Mouse (Mus musculus): Measurements from ENCODE around the gene Tacr1. TPM values are rescaled to one million over a fixed set of nuclear protein-coding genes. Genes with fewer than 3 reads are reported as not detected.
"Not testable (repeated sequence)": the region's sequence is repeated elsewhere in the genome, so short reads cannot be mapped to it uniquely, and the experiment has no call there.

Tacr1 gene
- not detected for polyA plus RNA-seq (2017; shearing (Covaris generic))

- ATAC-seq, result no peak
Observed at GRCm38 (mm10) chr6:82401595-82402451, at the start of gene Tacr1. Tacr1 (plus strand) TSS chr6:82402334.

DNA sequence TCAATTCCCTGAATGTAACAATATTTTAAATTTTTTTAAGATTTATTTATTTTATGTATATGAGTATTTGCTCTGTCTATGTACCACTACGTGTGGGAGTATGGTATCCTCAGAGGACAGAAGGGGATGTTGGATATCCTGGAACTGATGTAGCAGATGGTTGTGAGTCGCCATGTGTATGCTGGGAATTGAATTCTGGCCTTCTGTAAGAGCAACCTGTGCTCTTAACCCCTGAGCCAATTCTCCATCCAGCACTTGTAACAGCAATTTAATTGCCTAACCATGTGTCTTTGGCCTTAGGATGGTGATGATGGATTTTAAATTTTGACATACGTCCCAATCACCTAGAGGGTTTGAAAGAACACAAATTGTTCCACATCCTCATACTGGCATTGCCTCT lies 26.0 kb upstream of the Tacr1 start:
- no peak for ATAC-seq

DNA sequence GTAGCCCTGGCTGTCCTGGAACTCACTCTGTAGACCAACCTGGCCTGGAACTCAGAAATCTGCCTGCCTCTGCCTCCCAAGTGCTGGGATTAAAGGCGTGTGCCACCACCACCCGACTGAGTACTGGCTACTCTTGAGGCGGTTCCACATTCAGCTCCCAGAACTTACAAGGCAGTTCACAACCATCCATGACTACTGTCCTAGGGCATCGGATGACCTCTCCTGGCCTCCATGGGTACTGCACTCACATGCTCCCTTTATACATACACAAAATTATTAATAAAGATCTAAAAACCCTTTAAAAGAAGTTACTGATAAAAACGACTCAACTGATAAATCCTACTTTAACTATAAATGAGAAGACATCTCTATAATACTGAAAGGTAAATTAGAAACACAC lies 18.6 kb upstream of the Tacr1 start:
- ATAC-seq, result no peak

DNA sequence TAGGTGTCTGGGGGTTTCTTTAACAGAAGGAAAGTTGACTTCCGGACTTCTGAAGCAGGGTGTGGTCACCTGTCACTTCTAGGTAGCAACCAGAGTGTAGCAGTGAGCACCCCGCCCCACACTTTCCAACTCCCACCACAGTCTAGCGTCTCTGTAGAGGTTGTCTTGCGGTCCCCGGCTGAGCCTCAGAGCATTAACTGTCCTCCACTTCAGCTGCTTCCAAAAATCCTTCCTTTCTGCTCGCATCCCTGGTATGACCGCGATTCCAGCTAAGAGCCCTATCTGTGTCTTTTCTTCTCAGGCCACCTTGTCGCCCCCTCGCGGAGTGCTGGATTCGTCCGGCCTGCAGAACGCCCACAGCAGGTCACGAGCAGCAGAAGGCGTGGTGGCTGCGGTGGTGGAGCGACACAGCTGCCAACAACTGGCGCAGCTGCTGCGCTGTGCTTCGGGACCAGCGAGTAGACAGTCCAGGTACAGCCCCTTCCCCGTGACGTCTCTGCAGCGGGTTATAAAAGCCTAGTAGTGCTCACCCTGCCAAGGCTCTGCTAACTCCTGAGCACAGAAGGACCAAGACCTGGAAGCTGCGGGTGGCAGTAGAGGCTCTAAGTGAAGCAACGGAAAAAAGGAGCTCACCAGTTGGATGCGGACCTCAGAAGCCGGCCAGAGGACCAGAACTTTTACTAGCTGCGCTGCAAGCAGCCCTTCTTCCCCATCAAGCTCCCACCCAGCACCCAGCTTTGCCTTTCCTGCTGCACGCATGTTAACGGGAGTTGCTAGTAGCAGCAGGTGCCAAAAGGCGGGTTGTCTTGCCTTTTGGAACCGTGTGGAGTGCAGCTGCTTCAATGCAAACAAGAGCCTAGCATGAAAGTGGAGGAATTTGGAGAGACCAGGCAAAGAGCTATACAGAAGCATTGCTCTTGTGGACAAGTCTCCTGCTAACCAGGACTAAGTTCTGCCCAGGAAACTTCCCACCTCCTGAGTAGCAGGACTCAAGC lies 664 bp downstream of the Tacr1 start:
- ATAC-seq, result no peak

DNA sequence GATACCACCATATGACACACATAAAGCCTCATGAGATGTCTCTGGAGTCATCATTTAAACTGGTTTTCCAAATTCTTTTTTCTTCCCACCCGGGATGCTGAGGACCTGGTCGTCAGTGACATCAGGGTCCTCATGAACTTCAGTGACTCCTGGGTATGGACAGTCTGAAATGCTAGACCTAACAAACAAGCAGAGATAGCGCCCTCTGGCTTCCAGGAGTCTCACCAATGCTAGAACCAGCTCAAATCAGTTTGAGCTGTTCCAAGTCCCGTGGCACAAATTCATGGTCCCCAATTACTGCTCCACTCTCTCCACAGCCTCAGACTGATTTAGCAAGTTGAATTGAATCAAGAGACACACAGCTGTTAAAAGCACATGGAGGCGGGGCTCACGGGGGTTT lies 16.2 kb downstream of the Tacr1 start:
- no peak for ATAC-seq

DNA sequence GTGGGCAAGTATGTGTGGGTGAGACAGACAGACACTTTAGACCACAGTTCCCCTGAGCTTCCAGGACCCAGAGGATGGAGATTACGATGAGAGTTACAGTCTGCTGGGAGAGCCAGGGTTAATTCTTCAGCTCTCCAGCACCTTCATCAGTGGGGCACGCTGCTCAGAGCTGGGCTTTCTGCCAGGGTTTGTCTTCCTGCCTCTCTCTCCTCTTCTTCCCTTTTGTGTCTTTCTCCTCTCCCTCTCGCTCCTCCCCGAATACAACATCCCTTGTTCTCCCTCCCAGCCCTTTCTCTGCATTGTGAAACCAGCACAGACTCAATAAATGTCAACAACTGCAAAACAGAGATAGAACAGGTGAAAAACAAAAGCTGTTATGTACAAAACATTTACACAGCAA lies 18.1 kb downstream of the Tacr1 start:
- no peak for ATAC-seq

- ATAC-seq, result no peak
Observed at GRCm38 (mm10) chr6:82428890-82429289, 26.8 kb downstream of the Tacr1 start.

DNA sequence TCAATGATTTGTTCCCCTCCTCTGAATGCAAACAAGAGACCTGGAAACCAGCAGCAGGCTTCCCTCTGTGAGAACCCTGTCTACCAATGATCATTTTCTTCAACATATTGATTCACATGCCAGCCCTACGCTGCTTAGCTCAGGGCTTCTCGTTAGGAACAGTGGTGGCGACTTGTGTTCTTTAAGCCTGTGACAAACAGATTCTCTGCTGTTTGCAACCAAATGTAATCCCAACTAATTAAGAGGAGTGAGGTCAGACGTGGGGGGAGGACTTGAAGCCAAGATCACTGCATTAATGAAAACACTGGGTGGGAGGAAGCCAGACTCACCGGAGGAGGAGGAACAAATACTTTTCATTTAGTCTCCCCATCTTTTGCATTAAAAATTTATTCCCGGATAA lies 27.6 kb downstream of the Tacr1 start:
- no peak for ATAC-seq

DNA sequence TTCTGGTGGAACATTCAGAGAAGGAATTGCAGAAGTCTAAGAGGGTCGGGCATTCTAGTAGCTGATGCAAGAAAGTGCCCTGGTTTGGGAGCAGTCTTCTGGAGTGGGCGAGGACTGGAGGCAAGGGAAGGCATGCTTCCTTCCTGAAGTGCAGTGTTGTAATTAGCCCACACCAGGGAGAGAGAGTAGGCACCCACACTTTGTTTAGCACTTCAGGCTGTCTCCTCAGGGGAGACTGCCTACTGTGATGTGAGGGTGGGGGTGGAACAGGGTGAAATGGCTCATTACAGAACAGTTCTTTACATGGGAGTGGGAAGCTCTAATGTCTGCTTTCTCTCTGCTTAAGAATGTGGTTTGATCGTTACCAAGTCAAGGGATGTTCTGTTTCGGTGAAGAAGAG lies 35.0 kb downstream of the Tacr1 start:
- no peak for ATAC-seq

DNA sequence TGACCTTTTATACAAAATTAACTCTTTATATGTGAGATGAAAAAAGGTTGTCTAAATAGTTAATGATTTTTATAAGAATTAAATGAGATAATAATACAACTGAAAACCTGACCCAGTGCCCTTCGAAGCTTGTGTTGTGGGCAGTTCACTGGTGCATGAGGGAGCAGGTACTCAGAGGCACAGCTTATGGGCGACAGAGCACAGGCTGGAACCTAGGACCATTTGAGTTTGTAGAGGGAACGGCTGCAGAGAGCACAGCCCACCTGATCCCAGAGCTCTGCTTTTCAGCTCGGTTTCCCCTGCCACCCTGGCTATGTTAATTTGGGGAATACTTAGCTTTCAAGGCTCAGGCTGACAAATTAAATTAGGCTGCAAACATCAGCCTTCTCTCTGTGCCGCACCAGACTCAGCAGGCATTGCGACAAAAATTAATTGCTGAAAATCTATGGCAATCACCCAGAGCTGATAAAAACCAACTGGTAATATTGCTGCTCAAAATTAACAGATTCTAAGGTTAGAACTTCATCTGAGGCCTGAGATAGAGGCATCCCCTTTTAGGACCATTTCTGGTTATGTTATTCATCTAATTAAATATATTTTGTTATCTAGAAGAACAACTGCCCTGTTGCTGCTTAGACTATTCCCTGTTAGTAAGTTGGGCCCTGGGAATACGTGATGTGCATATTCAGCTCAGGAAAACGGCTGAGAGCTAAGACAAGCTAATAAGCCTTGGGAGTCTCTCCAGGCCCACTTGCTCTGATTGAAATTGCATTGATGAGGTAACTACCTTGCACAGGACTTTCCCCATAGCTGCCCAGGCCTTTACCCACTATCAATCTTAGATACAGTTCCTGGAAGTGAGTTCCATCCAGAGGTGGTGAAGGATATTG lies 50.3 kb downstream of the Tacr1 start:
- ATAC-seq, result not testable (repeated sequence)

DNA sequence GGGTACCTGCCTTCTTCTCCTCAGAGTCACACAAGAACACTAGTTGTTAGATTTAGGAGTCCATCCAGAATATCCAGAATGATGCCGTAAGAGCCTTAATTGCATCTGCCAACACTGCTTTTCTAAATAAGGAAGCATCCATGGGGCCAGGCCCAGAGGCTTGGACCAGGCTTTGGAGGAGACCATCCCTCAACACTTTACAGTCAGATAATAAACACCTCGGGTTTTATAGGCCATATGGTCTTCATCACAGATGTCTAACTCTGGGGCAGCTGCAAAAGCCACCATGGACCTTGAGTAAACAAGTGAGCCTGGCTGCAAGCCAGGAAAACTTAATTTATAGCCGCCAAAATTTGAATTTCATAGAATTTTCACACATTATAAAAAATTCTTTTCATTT lies 53.1 kb downstream of the Tacr1 start:
- ATAC-seq, result no peak

GRCm38 (mm10) chr6:82457163-82457763 lies 55.1 kb downstream of the Tacr1 start:
- ATAC-seq, result no peak

DNA sequence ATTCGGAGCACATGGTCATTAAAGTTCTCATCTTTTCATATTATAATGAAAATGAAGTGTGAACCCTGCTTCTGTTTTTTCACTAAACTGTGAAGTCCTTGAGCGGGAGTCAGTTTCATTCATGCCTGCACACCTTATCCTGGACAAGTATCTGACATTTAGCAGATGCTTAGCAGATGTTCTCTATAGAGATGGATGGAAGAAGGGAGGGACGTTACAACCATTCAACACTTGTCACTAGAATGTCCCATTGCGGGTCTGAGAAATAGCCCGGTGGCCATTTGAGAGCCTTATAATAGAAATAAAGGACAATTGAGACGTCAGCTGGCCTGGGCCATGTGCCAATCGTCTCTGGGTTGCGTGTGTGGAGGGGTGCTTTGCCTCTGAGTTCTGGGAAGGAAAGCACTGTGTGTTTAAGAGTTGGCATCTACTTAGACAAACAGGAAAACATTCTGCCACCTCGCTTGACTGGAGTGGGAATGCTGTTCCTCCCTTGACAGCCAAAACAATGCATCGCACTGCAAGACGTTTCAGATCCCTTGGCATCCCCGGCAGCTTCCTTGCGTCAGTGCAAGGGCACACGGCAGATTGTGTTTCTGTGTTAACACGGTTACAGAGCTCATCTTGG lies 56.7 kb downstream of the Tacr1 start:
- ATAC-seq, result no peak

DNA sequence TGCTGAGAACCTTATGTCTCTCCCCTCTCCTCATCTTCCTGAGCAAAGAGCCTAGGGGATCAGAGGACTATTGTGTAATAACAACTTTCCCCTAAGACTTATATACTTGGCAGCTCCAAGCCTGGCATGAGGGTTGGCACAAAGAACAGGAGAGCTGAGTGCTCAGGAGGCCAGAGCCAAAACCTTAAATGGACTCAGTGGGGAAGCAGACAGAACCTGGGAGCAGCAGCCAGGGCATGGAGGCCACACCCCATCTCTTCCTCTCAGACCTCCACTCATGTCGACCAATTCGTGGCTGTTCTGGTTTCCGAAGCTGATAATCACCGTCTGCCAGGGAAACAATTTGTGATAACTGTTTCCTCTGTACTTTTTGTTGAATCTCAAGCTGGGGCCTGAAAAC lies 61.0 kb downstream of the Tacr1 start:
- ATAC-seq, result no peak

- ATAC-seq, result no peak
Observed at GRCm38 (mm10) chr6:82474477-82474876, 72.3 kb downstream of the Tacr1 start.

- ATAC-seq, result no peak
Observed at GRCm38 (mm10) chr6:82483842-82484241, 81.7 kb downstream of the Tacr1 start.

DNA sequence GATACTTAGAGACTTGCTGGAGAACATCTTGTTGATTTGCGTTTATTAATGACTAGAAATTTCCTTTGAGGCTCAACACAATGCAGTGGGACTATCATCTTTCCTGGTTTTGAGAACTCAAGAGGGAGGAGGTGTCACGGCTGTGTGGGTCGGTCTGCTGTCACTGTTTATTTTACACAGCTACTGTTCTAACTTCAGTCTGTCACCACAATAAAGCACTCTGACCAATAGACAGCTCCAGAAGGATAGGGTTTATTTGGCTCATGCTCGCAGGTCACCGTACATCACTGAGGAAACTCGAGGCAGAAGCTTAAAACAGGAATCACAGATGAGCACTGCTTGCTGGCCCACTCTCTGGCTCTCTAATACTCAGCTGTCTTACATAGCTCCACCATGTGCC lies 92.3 kb downstream of the Tacr1 start:
- ATAC-seq, result no peak

DNA sequence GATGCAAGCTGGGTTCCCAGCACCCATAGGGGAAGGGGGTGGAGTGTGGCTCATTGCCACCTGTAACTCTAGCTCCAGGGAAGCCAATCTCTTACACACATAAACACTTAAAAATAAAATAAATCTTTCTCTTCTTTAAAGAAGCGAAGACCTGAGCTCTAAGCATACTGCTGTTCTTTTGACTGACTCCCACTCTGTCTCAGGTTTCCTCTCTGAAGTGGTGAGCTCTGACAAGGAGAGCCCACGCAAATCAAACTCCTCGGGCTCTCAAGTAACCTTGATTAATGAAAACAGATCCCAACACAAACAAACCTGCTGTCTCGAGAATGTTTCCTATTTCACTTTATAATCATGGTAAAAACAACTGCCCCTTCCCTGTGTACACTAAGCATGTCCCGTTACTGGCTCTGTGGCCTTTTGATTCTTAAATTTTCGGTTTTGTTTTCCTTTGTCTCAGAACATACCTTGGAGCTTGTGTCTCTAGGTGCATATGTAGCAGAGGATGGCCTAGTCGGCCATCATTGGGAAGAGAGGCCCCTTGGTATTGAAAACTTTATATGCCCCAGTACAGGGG lies 108.8 kb downstream of the Tacr1 start:
- no peak for ATAC-seq

DNA sequence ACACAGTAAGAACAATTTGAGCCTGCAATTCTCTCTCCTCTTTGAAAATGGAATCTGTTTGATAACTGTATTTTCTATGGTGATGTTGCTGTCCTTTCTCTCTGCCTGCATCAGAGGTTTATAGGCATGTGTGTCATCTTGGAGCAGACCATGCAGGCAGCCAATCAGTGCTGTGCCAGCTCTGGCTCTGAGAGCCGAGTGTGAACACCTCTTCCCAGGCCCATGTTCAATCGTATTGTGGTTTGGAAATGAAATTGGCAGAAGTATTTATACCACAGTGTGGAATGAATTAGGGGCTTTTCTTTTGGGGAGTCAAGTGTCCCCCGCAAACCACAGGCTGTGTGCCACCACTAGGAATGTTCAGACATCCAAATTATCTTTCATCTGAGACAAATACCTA lies 117.5 kb downstream of the Tacr1 start:
- no peak for ATAC-seq

- no peak for ATAC-seq
Observed at GRCm38 (mm10) chr6:82522567-82522966, 120.4 kb downstream of the Tacr1 start.

Measured in CD4-positive, CD25-positive, alpha-beta regulatory T cell, adult 4 months (primary cell).